Mouse (Mus musculus): Measurements from ENCODE around the gene Pld1. TPM values are rescaled to one million over a fixed set of nuclear protein-coding genes. Genes with fewer than 3 reads are reported as not detected.

Pld1 gene
- total RNA-seq, 2 experiments from 2014 or later: 13.7 to 40.2 TPM

- ATAC-seq (ENCODE audit: poor library complexity, severe bottlenecking): no peak
These were observed 206.2 kb downstream of the Pld1 start for GRCm38 (mm10) chr3:28144676-28145075.

DNA sequence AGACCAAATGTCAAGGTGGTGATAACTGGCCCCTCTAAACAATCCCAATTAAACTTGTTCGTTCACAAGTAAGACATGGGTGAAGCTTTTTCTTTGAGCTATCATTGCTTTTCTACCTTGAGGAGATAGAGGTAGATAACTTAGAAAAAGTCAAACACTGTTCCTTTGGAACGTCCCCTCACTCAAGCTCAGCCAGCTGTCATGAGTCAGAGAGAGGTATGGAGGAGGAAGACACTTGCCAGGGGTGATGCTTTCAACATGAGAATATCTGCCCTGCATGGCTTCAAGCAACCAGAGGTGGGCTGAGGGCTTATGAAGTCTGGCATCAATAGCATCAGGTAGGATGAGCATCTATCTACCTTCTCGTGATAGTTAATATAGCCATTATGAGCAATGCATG is 207.0 kb downstream of the Pld1 start:
- ATAC-seq (ENCODE audit: poor library complexity, severe bottlenecking): no peak

GRCm38 (mm10) chr3:28149656-28150256 is 211.3 kb downstream of the Pld1 start:
- no peak for ATAC-seq (ENCODE audit: poor library complexity, severe bottlenecking)

DNA sequence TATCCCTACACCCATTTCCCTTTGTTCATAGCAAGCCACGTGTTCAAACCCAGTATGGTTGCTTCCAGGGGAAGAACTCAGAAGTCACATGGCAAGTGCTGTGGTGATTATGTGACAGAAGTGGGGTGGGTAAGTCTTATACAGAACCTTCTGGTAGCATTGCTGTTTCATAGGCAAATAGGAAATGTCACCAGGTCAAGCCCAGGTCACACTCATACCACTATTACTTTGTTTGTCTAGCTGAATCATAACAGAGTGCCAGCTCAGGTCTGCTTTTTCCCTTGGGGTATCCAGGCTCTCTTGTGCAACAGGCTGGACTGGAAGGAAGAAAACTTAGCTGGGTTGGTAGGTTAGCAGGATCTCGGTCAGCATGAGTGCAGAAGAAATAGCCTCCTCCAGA is 219.5 kb downstream of the Pld1 start:
- no peak for ATAC-seq (ENCODE audit: poor library complexity, severe bottlenecking)

- ATAC-seq (ENCODE audit: poor library complexity, severe bottlenecking): no peak
These were observed 220.4 kb downstream of the Pld1 start for GRCm38 (mm10) chr3:28158916-28159315.

- no peak for ATAC-seq (ENCODE audit: poor library complexity, severe bottlenecking)
These were observed 223.9 kb downstream of the Pld1 start for GRCm38 (mm10) chr3:28162346-28162745.

GRCm38 (mm10) chr3:28164678-28165077 is 226.2 kb downstream of the Pld1 start:
- ATAC-seq (ENCODE audit: poor library complexity, severe bottlenecking): no peak

GRCm38 (mm10) chr3:28165598-28165997 is 227.1 kb downstream of the Pld1 start:
- ATAC-seq (ENCODE audit: poor library complexity, severe bottlenecking): peak; percentile 76

GRCm38 (mm10) chr3:28167796-28168505 is 229.5 kb downstream of the Pld1 start:
- ATAC-seq (ENCODE audit: poor library complexity, severe bottlenecking): no peak

DNA sequence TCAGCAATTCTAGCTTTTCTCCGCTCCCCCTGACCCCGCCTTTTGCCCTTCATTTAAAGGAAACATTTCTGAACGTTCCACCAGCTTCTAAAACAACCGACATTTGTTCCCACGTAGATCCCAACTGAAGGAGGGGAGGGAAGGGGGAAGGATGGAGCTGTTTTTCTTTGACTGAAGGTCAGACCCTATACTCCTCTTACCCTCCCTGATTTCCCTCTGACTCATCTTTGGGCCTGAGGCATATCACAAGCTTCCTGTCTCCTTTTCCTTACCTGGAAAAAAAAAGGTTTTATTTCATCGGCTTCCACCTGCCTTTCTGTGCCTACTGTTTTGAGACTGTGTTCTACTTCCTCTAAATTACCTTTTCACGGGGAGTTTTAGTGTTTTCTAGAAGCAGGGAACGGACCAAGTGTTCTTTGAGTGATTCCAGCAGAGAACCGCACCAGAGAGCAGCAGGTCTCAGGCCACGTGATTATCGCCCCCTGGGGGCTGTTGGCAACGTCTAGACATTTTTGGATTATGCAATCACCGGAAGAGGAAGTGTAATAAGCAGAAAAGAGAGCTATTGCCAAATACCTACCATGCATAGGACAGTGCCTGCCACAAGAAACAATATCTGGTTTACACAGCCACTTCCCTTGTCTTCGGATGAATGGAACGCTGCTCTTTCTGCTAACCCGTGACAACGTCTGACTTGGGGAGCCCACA is 232.6 kb downstream of the Pld1 start:
- peak; percentile 93 for ATAC-seq (ENCODE audit: poor library complexity, severe bottlenecking)

- no peak for ATAC-seq (ENCODE audit: poor library complexity, severe bottlenecking)
These were observed 237.8 kb downstream of the Pld1 start for GRCm38 (mm10) chr3:28175997-28176967.

DNA sequence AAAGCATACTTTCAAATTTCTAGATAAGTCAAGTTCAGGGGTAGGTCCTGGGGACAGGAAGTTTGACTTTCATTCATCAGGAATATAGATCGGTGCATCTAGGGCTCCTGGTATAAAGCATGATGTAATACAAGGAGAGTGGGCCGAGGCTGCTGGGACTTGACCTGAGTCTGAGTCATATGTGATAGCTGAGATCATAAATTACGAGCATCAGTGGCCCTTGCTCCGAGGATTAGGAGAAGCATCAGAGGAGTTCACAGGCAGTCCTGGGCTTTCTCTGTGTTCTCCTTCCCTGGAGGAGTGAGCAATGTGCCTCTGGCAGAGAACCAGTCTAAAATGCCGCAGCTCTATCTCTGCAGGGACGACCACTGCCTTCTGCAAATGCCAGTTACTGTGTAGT is 239.8 kb downstream of the Pld1 start:
- no peak for ATAC-seq (ENCODE audit: poor library complexity, severe bottlenecking)

Other genes starting within 250 kb of the Pld1 start
- gene Fndc3b, start 227.4 kb upstream of the Pld1 start, total RNA-seq (2015): 23.6 and 29.8 TPM in 2 replicates
- gene Fndc3b, start 227.4 kb upstream of the Pld1 start, total RNA-seq (2017): 13.0 and 13.9 TPM in 2 replicates
- gene Tmem212, start 42.3 kb upstream of the Pld1 start, total RNA-seq (2015): not detected in 2 replicates
- gene Tmem212, start 42.3 kb upstream of the Pld1 start, total RNA-seq (2017): not detected in 2 replicates